Mouse (Mus musculus) gastrocnemius, postnatal 10 days (tissue): Measurements from ENCODE around the gene Prkce. TPM values are rescaled to one million over a fixed set of nuclear protein-coding genes. Genes with fewer than 3 reads are reported as not detected.

ENCODE experiments used
- DNase-seq: peaks from one replicate; pipeline ENCODE4 v3.0.0; 2021; ENCODE audit warnings: mixed read lengths
- total RNA-seq, 2 experiments: library from RNA; stranded (reverse); gene quantifications; 2 replicates each; pipeline ENCODE4 v1.2.3; 2021

Prkce gene
- total RNA-seq, 2 experiments from 2014 or later, result 11.3 to 14.0 TPM

GRCm38 (mm10) chr17:86371101-86371561, 203.5 kb downstream of the Prkce start:
- DNase-seq, result peak; percentile 57

- DNase-seq, result no peak
Measured at GRCm38 (mm10) chr17:86376389-86376788, 208.8 kb downstream of the Prkce start.

GRCm38 (mm10) chr17:86377863-86378262, 210.3 kb downstream of the Prkce start:
- no peak for DNase-seq

- no peak for DNase-seq
Measured at GRCm38 (mm10) chr17:86378611-86379010, 211.0 kb downstream of the Prkce start.

- DNase-seq, result no peak
Measured at GRCm38 (mm10) chr17:86379405-86380137, 212.0 kb downstream of the Prkce start.

- no peak for DNase-seq
Measured at GRCm38 (mm10) chr17:86381464-86381863, 213.9 kb downstream of the Prkce start.

GRCm38 (mm10) chr17:86382885-86383284, 215.3 kb downstream of the Prkce start:
- DNase-seq, result no peak

- no peak for DNase-seq
Measured at GRCm38 (mm10) chr17:86383699-86384572, 216.4 kb downstream of the Prkce start.

GRCm38 (mm10) chr17:86392475-86392874, 224.9 kb downstream of the Prkce start:
- no peak for DNase-seq

- no peak for DNase-seq
Measured at GRCm38 (mm10) chr17:86393191-86393590, 225.6 kb downstream of the Prkce start.

- no peak for DNase-seq
Measured at GRCm38 (mm10) chr17:86397097-86397496, 229.5 kb downstream of the Prkce start.

GRCm38 (mm10) chr17:86397647-86398046, 230.1 kb downstream of the Prkce start:
- no peak for DNase-seq

- no peak for DNase-seq
Measured at GRCm38 (mm10) chr17:86398226-86398625, 230.6 kb downstream of the Prkce start.

- DNase-seq, result peak; percentile 26
Measured at GRCm38 (mm10) chr17:86400032-86400431, 232.4 kb downstream of the Prkce start.

GRCm38 (mm10) chr17:86404795-86405501, 237.4 kb downstream of the Prkce start:
- no peak for DNase-seq

- DNase-seq, result no peak
Measured at GRCm38 (mm10) chr17:86405644-86406043, 238.1 kb downstream of the Prkce start.

GRCm38 (mm10) chr17:86407921-86408613, 240.5 kb downstream of the Prkce start:
- DNase-seq, result peak; percentile 30

GRCm38 (mm10) chr17:86408614-86409006, 241.0 kb downstream of the Prkce start:
- DNase-seq, result no peak

GRCm38 (mm10) chr17:86409485-86409884, 241.9 kb downstream of the Prkce start:
- no peak for DNase-seq

- DNase-seq, result no peak
Measured at GRCm38 (mm10) chr17:86410496-86410895, 242.9 kb downstream of the Prkce start.

- DNase-seq, result peak; percentile 24
Measured at GRCm38 (mm10) chr17:86412141-86412540, 244.6 kb downstream of the Prkce start.

- no peak for DNase-seq
Measured at GRCm38 (mm10) chr17:86414608-86415007, 247.0 kb downstream of the Prkce start.
